Mouse (Mus musculus) CH12.LX (cell line): ENCODE measurements at regions not wholly inside any gene's neighbourhood (a gene's known extent, or its start where the extent isn't known, plus 50 kb on each side); places are given as distances from the start of the nearest gene placed in this dataset.

Experiments
- DNase-seq: peaks from one replicate; pipeline ENCODE4 v3.0.0-alpha.2; 2013; ENCODE audit errors: extremely low read depth
- H3K27ac ChIP-seq: 2 replicates; pipeline ENCODE4 v1.5.1; 2012; ENCODE audit warnings: low read depth, mild to moderate bottlenecking, control low read depth, moderate library complexity; ENCODE audit not compliant: insufficient read depth
- H3K27me3 ChIP-seq: replicated peaks from 2 replicates; pipeline ENCODE3; 2012; ENCODE audit warnings: inconsistent platforms
- H3K36me3 ChIP-seq, 2 experiments: replicated peaks in 1 of 2; 2 replicates each; pipeline versions ENCODE3 to v1.6.1; 2012; ENCODE audit warnings: inconsistent platforms in 1 of 2, low read length in 1 of 2, mild to moderate bottlenecking in 1 of 2, mixed read lengths in 1 of 2, moderate library complexity in 1 of 2; ENCODE audit not compliant: control insufficient read depth in 1 of 2, insufficient read depth in 1 of 2
- H3K4me1 ChIP-seq, 2 experiments: 2 replicates each; pipeline ENCODE4 v1.6.1; 2012; ENCODE audit warnings: inconsistent platforms in 1 of 2, moderate library complexity in 1 of 2; ENCODE audit not compliant: insufficient read depth in 2 of 2, control insufficient read depth in 1 of 2
- H3K4me2 ChIP-seq: 2 replicates; pipeline ENCODE4 v1.6.1; 2012; ENCODE audit warnings: low read depth, mild to moderate bottlenecking, control low read depth; ENCODE audit not compliant: poor library complexity, insufficient read depth, severe bottlenecking
- H3K4me3 ChIP-seq, 3 experiments: fragments of 150-350 bp in 1 of 3; sonication (generic) in 1 of 3; replicated peaks in 1 of 3; 2 replicates each; pipeline versions ENCODE3 to v1.5.1; 2011 to 2012; ENCODE audit warnings: low read depth in 2 of 3, low read length in 2 of 3, mild to moderate bottlenecking in 2 of 3, moderate library complexity in 2 of 3, control low read depth in 1 of 3, improper control_type of control experiment in 1 of 3, inconsistent platforms in 1 of 3, mixed read lengths in 1 of 3; ENCODE audit not compliant: poor library complexity in 1 of 3
- H3K79me2 ChIP-seq: replicated peaks from 2 replicates; pipeline ENCODE4 v1.6.1; 2012; ENCODE audit warnings: mild to moderate bottlenecking, moderate library complexity; ENCODE audit not compliant: control insufficient read depth, poor library complexity, insufficient read depth, severe bottlenecking; ENCODE audit errors: extremely low read depth
- H3K9ac ChIP-seq: 2 replicates; pipeline ENCODE4 v1.6.1; 2012; ENCODE audit warnings: low read depth, mild to moderate bottlenecking, control low read depth, moderate library complexity; ENCODE audit not compliant: insufficient read depth
- H3K9me3 ChIP-seq: replicated peaks from 2 replicates; pipeline ENCODE3; 2012; ENCODE audit warnings: low read length, inconsistent platforms, mixed read lengths
- BHLHE40 ChIP-seq: IDR thresholded peaks from 2 replicates; pipeline ENCODE4 v1.6.1; 2011; ENCODE audit warnings: mild to moderate bottlenecking, low read depth, low read length, improper control_type of control experiment
- CHD1 ChIP-seq: IDR thresholded peaks from 2 replicates; pipeline ENCODE4 v1.6.1; 2012; ENCODE audit warnings: low read depth, low read length, improper control_type of control experiment, inconsistent platforms
- CHD2 ChIP-seq: IDR thresholded peaks from 2 replicates; pipeline ENCODE4 v1.6.1; 2011; ENCODE audit warnings: low read length, improper control_type of control experiment
- CTCF ChIP-seq, 2 experiments: IDR thresholded peaks in 1 of 2; conservative IDR thresholded peaks in 1 of 2; 2 replicates each; pipeline ENCODE4 v1.5.1; 2011 to 2012; ENCODE audit warnings: low read depth in 2 of 2, low read length in 2 of 2, improper control_type of control experiment in 1 of 2, inconsistent platforms in 1 of 2, mild to moderate bottlenecking in 1 of 2, moderate library complexity in 1 of 2
- E2F4 ChIP-seq: IDR thresholded peaks from 2 replicates; pipeline ENCODE4 v1.6.1; 2011; ENCODE audit warnings: low read depth, low read length, improper control_type of control experiment; ENCODE audit not compliant: insufficient replicate concordance
- ELF1 ChIP-seq: IDR thresholded peaks from 2 replicates; pipeline ENCODE4 v1.6.1; 2014; ENCODE audit warnings: low read depth, mild to moderate bottlenecking, inconsistent platforms, low read length, improper control_type of control experiment
- ETS1 ChIP-seq: conservative IDR thresholded peaks from 2 replicates; pipeline ENCODE4 v1.6.1; 2012; ENCODE audit warnings: low read depth, mild to moderate bottlenecking, inconsistent platforms, low read length, improper control_type of control experiment, moderate library complexity
- HCFC1 ChIP-seq: IDR thresholded peaks from 2 replicates; pipeline ENCODE4 v1.6.1; 2012; ENCODE audit warnings: low read depth, mild to moderate bottlenecking, inconsistent platforms, low read length, improper control_type of control experiment
- IRF4 ChIP-seq: IDR thresholded peaks from 2 replicates; pipeline ENCODE4 v1.6.1; 2014; ENCODE audit warnings: low read depth, mild to moderate bottlenecking, inconsistent platforms, low read length, improper control_type of control experiment
- MAFK ChIP-seq: IDR thresholded peaks from 2 replicates; pipeline ENCODE4 v1.6.1; 2011; ENCODE audit warnings: low read length, improper control_type of control experiment; ENCODE audit not compliant: insufficient replicate concordance
- MAX ChIP-seq: IDR thresholded peaks from 2 replicates; pipeline ENCODE4 v1.6.1; 2011; ENCODE audit warnings: low read length, improper control_type of control experiment
- MAZ ChIP-seq: IDR thresholded peaks from 2 replicates; pipeline ENCODE4 v1.6.1; 2012; ENCODE audit warnings: low read depth, mild to moderate bottlenecking, inconsistent platforms, low read length, improper control_type of control experiment, moderate library complexity
- MEF2A ChIP-seq: IDR thresholded peaks from 2 replicates; pipeline ENCODE4 v1.6.1; 2014; ENCODE audit warnings: low read depth, mild to moderate bottlenecking, inconsistent platforms, low read length, improper control_type of control experiment, borderline replicate concordance
- MYC ChIP-seq: IDR thresholded peaks from 2 replicates; pipeline ENCODE4 v1.6.1; 2011; ENCODE audit warnings: low read depth, mild to moderate bottlenecking, improper control_type of control experiment, low read length
- NELFE ChIP-seq: IDR thresholded peaks from 2 replicates; pipeline ENCODE4 v1.6.1; 2011; ENCODE audit warnings: low read depth, low read length, improper control_type of control experiment
- RCOR1 ChIP-seq: conservative IDR thresholded peaks from 2 replicates; pipeline ENCODE4 v1.6.1; 2012; ENCODE audit warnings: low read depth, mild to moderate bottlenecking, inconsistent platforms, low read length, improper control_type of control experiment
- SIN3A ChIP-seq: IDR thresholded peaks from 2 replicates; pipeline ENCODE4 v1.6.1; 2012; ENCODE audit warnings: low read length, improper control_type of control experiment, inconsistent platforms
- TCF12 ChIP-seq: IDR thresholded peaks from 2 replicates; pipeline ENCODE4 v1.6.1; 2014; ENCODE audit warnings: low read depth, mild to moderate bottlenecking, inconsistent platforms, low read length, improper control_type of control experiment
- ZC3H11A ChIP-seq: IDR thresholded peaks from 2 replicates; pipeline ENCODE4 v1.6.1; 2012; ENCODE audit warnings: low read depth, mild to moderate bottlenecking, inconsistent platforms, low read length, improper control_type of control experiment
- ZKSCAN1 ChIP-seq: IDR thresholded peaks from 2 replicates; pipeline ENCODE4 v1.6.1; 2012; ENCODE audit warnings: low read depth, inconsistent platforms, low read length, improper control_type of control experiment, borderline replicate concordance
- dilution Hi-C: fragments of 300-500 bp; cut with MboI; formaldehyde crosslinking; loops from 2 replicates; pipeline ENCODE4 v1.14.3; 2020; ENCODE audit warnings: low sequenced_read_pairs; ENCODE audit not compliant: extremely low pct_unique_long_range_greater_than_20kb, extremely low pct_ligation_motif_present
- in situ Hi-C: fragments of 300-500 bp; cut with MboI; formaldehyde crosslinking; loops from 3 replicates; pipeline ENCODE4 v1.14.3; 2019; ENCODE audit warnings: low sequenced_read_pairs, low pct_ligation_motif_present, low pct_unique_long_range_greater_than_20kb, mixed read lengths

DNA sequence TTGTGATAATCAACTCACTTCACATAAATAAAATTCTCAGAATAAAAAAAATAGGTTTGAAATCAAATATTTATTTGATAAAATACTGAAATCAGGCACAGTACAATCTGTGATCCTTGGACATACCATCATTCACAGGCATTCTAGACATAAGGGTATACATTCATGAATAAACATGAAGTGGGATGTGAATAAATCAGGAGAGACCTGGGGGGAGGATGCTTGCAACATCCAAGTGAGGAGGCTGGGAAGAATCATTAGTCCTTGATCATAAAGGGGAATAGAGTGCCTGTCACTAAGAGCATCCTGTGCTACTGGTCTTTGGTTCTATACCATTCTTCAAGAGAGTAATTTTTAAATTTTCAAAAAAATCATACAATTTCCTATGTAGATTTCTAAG lies 292.2 kb downstream of the Pcdh10 start:
- Histone ChIP-seq H3K36me3 (no peaks in the 10 kb centered on the region), H3K4me2 (no peak overlapping the region), H3K4me3 (no peak overlapping the region), H3K4me1 (no peaks in the 10 kb centered on the region), H3K9ac (no peak overlapping the region), H3K27ac (no peak overlapping the region), H3K9me3 (peaks cover 13% of the 10 kb centered on the region), H3K79me2 (no peaks in the 10 kb centered on the region), H3K27me3 (no peaks in the 10 kb centered on the region)
- in situ Hi-C loops = no loop called here
- dilution Hi-C loops = no loop called here
- DNase-seq = no peak
- TF ChIP-seq MAX (no peak), CHD1 (no peak), CHD2 (no peak), NELFE (no peak), MYC (no peak), MAZ (no peak), RCOR1 (no peak), MEF2A (no peak), ZKSCAN1 (no peak), MAFK (no peak), ELF1 (no peak), BHLHE40 (no peak), ZC3H11A (no peak)

- no peak for DNase-seq
- no peak for TF ChIP-seq IRF4
- no peak for TF ChIP-seq ELF1
- TF ChIP-seq SIN3A = no peak
- TF ChIP-seq CTCF (conservative IDR thresholded peaks at IDR 0.05 in 1 of 2, IDR thresholded peaks at IDR 0.05 in 1 of 2; ENCODE audit: low read depth in 2 of 2, low read length in 2 of 2) = no peak
- no peak for TF ChIP-seq E2F4
- TF ChIP-seq HCFC1 = no peak
- TF ChIP-seq TCF12 = no peak
- no peak for TF ChIP-seq ETS1
- no peak for TF ChIP-seq MAFK
- no peak for TF ChIP-seq ZC3H11A
- TF ChIP-seq, all 38 proteins: peak for 0
- Histone ChIP-seq H3K36me3 (no peaks in the 10 kb centered on the region), H3K9me3 (peaks cover 33% of the 10 kb centered on the region), H3K4me3 (no peak overlapping the region), H3K27me3 (no peaks in the 10 kb centered on the region), H3K79me2 (no peaks in the 10 kb centered on the region), H3K27ac (no peak overlapping the region), H3K9ac (no peak overlapping the region), H3K4me1 (no peaks in the 10 kb centered on the region), H3K4me2 (no peak overlapping the region)
- dilution Hi-C loops (no loop called here), in situ Hi-C loops (no loop called here)
These were observed 299.5 kb downstream of the Pcdh10 start for GRCm38 (mm10) chr3:45677672-45678071.
